Mouse (Mus musculus) liver, postnatal 0 days (tissue): ENCODE data around the gene Mink1. TPM values are rescaled to one million over a fixed set of nuclear protein-coding genes. Genes with fewer than 3 reads are reported as not detected.

Experiments used
- ATAC-seq: fragments of 200-750 bp; cut with Nextera tagmentation; 2 replicates; pipeline ENCODE4 v1.8.0; 2017; ENCODE audit warnings: mild to moderate bottlenecking, moderate library complexity
- DNase-seq: peaks from one replicate; pipeline ENCODE4 v3.0.0-alpha.2; 2016
- H3K27ac ChIP-seq: fragments of 300-500 bp; sonication (generic); 2 replicates; pipeline ENCODE4 v1.5.1; 2014; ENCODE audit warnings: antibody characterized with exemption, moderate library complexity, mild to moderate bottlenecking, low read depth
- H3K27me3 ChIP-seq: fragments of 300-500 bp; sonication (generic); 2 replicates; pipeline ENCODE4 v1.6.1; 2014; ENCODE audit warnings: low read length, control low read depth, mixed read lengths; ENCODE audit not compliant: insufficient read depth
- H3K36me3 ChIP-seq: fragments of 300-500 bp; sonication (generic); replicated peaks from 2 replicates; pipeline ENCODE4 v1.6.1; 2014; ENCODE audit warnings: mild to moderate bottlenecking, control low read depth, low read length, moderate library complexity, mixed read lengths; ENCODE audit not compliant: insufficient read depth
- H3K4me1 ChIP-seq: fragments of 300-500 bp; sonication (generic); 2 replicates; pipeline ENCODE4 v1.6.1; 2014; ENCODE audit warnings: antibody characterized with exemption, mild to moderate bottlenecking, control low read depth; ENCODE audit not compliant: insufficient read depth
- H3K4me2 ChIP-seq: fragments of 300-500 bp; sonication (generic); 2 replicates; pipeline ENCODE4 v1.6.1; 2014; ENCODE audit warnings: low read depth, mild to moderate bottlenecking, low read length, moderate library complexity, mixed read lengths
- H3K4me3 ChIP-seq: fragments of 300-500 bp; sonication (generic); 2 replicates; pipeline ENCODE4 v1.5.1; 2014; ENCODE audit warnings: low read depth, low read length
- H3K9ac ChIP-seq: fragments of 300-500 bp; sonication (generic); replicated peaks from 2 replicates; pipeline ENCODE4 v1.6.1; 2014; ENCODE audit warnings: mild to moderate bottlenecking, moderate library complexity
- H3K9me3 ChIP-seq: fragments of 300-500 bp; sonication (generic); 2 replicates; pipeline ENCODE4 v1.6.1; 2016; ENCODE audit warnings: mild to moderate bottlenecking, control low read depth, low read length, mixed read lengths
- CTCF ChIP-seq: sonication (generic); IDR thresholded peaks from 2 replicates; pipeline ENCODE4 v1.5.1; 2016; ENCODE audit warnings: antibody characterized with exemption, low read depth
- EP300 ChIP-seq: IDR thresholded peaks from 2 replicates; pipeline ENCODE4 v1.6.1; 2016; ENCODE audit warnings: antibody characterized with exemption, low read depth, mild to moderate bottlenecking
- WGBS: fragments of 180-500 bp; shearing (Covaris S2); extraction: QIAGEN DNeasy Blood & Tissue Kit; methylation state at CpG from one replicate; pipeline ENCODE4 v1.1.7; 2014; ENCODE audit not compliant: insufficient replicate concordance; 5-methylcytosine and 5-hydroxymethylcytosine counted together
- polyA plus RNA-seq: library from polyadenylated mRNA; unstranded; fragments of >200 nt; fragmentation: Nextera tagmentation; extraction: Ambion mirVana; gene quantifications from 2 replicates; pipeline ENCODE4 v1.2.1, GENCODE M21; 2015

Gene Mink1
- polyA plus RNA-seq, 1 experiment from 2014 or later, result 3.9 TPM

DNA sequence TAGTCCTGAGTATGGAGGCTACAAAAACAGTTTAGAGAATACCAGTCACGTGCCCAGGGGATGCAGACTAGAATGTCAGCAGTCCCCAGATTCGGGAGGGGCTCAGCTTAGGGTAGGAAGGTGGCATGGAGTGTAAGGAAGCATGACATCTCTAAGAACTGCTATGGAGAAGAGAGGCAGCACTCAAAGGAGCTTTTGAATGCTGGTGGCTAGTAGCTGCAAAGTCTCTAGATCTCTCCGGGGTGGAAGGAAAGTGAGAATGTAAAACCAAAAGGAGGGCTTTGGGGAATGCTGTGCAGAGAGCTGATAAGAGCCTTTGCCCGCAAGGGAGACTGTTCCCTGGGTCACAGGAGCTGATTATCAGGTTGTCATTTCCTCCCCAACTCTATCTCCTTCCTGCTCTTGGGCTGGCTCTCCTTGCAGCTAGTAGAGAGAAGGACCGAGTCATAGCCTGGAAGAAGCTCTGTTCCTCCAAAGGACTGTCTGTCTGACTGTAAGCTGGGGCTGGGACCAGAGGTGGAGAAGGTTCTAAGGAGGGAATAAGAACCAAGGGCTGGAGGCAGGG lies 76.1 kb downstream of the Mink1 start, which contains the start of gene Gp1ba:
TSS of gene Gp1ba (plus strand) at position 409 of the 565 bp plus-strand sequence.
- no peak within 1 kb of the TSS for H3K4me3 ChIP-seq
- H3K27me3 ChIP-seq, result no peaks in the 10 kb centered on the region
- DNase-seq (no peak), ATAC-seq (peak; percentile 76)
- H3K9ac ChIP-seq, result peak within 1 kb of the TSS; percentile 8
- H3K4me2 ChIP-seq, result peak within 1 kb of the TSS; percentile 55
- H3K9me3 ChIP-seq, result no peaks in the 10 kb centered on the region
- peak within 1 kb of the TSS; percentile 80 for H3K27ac ChIP-seq
- TF ChIP-seq CTCF, result no peak
- TF ChIP-seq EP300, result peak; percentile 76
- WGBS, result 8% methylated on average over 5 of the region's 5 CpGs
- peaks cover 3% of the 10 kb centered on the region; the same call in 1 of the 2 replicates for H3K36me3 ChIP-seq
- H3K4me1 ChIP-seq, result peaks cover 23% of the 10 kb centered on the region

DNA sequence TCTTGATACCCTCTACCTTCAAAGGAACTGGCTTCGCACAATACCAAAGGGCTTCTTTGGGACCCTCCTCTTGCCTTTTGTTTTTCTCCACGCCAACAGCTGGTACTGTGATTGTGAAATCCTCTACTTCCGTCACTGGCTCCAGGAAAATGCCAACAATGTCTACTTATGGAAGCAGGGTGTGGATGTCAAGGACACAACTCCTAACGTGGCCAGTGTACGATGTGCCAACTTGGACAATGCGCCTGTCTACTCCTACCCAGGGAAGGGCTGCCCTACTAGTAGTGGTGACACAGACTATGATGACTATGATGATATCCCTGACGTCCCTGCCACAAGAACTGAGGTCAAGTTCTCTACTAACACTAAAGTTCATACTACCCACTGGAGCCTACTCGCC lies 77.3 kb downstream of the Mink1 start:
- ATAC-seq (no peak), DNase-seq (no peak)
- 74% methylated on average over 8 of the region's 8 CpGs for WGBS
- H3K4me2 ChIP-seq, result no peak overlapping the region; the same call in 1 of the 2 replicates
- H3K9me3 ChIP-seq, result no peaks in the 10 kb centered on the region
- H3K27ac ChIP-seq, result no peak overlapping the region
- TF ChIP-seq CTCF (no peak), EP300 (no peak)
- H3K4me1 ChIP-seq, result peaks cover 23% of the 10 kb centered on the region
- H3K4me3 ChIP-seq, result no peak overlapping the region
- H3K36me3 ChIP-seq, result peaks cover 12% of the 10 kb centered on the region
- no peaks in the 10 kb centered on the region for H3K27me3 ChIP-seq
- no peak overlapping the region for H3K9ac ChIP-seq

DNA sequence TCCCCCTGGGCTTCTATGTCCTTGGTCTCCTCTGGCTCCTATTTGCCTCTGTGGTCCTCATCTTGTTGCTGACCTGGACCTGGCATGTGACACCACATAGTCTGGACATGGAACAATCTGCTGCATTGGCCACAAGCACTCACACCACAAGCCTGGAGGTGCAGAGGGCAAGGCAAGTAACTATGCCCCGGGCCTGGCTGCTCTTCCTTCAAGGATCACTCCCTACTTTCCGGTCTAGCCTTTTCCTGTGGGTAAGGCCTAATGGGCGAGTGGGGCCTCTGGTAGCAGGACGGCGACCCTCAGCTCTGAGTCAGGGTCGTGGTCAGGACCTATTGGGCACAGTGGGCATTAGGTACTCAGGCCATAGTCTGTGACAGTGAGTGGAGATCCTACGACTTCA lies 78.6 kb downstream of the Mink1 start:
- Histone ChIP-seq H3K9ac (no peak overlapping the region), H3K4me1 (peaks cover 32% of the 10 kb centered on the region), H3K4me3 (no peak overlapping the region), H3K4me2 (no peak overlapping the region), H3K27ac (no peak overlapping the region), H3K27me3 (no peaks in the 10 kb centered on the region), H3K36me3 (peaks cover 17% of the 10 kb centered on the region), H3K9me3 (no peaks in the 10 kb centered on the region)
- ATAC-seq (no peak), DNase-seq (no peak)
- no peak for TF ChIP-seq CTCF
- TF ChIP-seq EP300, result no peak
- WGBS, result 68% methylated on average over 7 of the region's 7 CpGs

DNA sequence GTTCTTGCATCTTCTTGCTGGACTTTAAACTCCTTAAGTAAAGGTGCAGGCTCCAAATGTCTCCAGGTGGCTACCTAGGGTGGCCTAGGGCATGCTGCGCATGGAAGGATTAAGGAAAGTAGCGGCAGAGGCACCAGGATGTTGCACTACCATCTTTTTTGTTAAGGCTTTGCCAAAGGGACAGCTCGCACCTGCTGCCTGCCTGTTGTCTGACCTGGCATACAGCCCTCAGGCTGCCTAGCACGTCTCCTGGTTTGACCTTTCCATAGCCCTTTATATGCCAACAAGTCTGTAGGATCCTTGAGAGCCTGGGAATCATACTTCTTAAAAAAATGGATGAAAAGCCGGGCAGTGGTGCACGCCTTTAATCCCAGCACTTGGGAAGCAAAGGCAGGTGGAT lies 80.4 kb downstream of the Mink1 start:
- no peak for DNase-seq
- WGBS, result 86% methylated on average over 6 of the region's 6 CpGs
- Histone ChIP-seq H3K36me3 (peaks cover 17% of the 10 kb centered on the region), H3K4me1 (peaks cover 35% of the 10 kb centered on the region), H3K27me3 (no peaks in the 10 kb centered on the region), H3K4me2 (no peak overlapping the region), H3K27ac (no peak overlapping the region), H3K9me3 (no peaks in the 10 kb centered on the region), H3K4me3 (no peak overlapping the region), H3K9ac (no peak overlapping the region)
- ATAC-seq, result no peak
- TF ChIP-seq CTCF (no peak), EP300 (no peak)

DNA sequence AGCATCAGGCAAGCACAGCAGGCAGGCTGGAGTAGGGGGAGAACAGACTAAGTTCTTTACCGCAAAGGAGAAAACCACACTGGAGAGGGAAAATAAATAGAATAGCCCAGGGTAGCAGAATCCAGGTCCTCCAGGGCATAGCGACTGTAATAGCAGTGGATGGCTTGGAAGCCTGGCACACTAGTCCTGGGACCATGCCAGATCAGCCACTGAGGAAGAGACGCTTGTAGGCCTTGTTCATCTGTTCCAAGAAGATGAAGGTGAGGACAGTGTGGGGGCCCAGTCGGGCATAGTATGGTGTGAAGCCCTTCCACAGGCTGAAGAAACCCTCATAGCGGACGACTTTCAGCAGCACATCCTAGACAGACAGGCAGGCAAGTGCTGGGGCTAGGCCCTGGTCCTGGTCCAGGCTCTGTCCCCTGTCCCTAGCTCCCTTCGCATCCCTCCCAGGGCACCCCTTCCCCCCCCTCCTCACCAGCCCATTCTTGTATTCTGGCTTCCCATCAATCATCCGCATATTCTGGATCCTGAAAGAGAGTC lies 82.0 kb downstream of the Mink1 start:
- H3K4me2 ChIP-seq, result no peak overlapping the region
- H3K9ac ChIP-seq, result no peak overlapping the region
- TF ChIP-seq EP300, result no peak
- H3K9me3 ChIP-seq, result no peaks in the 10 kb centered on the region
- peaks cover 34% of the 10 kb centered on the region for H3K4me1 ChIP-seq
- WGBS, result 89% methylated on average over 8 of the region's 8 CpGs
- ATAC-seq (no peak), DNase-seq (no peak)
- peaks cover 24% of the 10 kb centered on the region for H3K36me3 ChIP-seq
- no peak overlapping the region for H3K27ac ChIP-seq
- H3K27me3 ChIP-seq, result no peaks in the 10 kb centered on the region
- H3K4me3 ChIP-seq, result no peak overlapping the region

DNA sequence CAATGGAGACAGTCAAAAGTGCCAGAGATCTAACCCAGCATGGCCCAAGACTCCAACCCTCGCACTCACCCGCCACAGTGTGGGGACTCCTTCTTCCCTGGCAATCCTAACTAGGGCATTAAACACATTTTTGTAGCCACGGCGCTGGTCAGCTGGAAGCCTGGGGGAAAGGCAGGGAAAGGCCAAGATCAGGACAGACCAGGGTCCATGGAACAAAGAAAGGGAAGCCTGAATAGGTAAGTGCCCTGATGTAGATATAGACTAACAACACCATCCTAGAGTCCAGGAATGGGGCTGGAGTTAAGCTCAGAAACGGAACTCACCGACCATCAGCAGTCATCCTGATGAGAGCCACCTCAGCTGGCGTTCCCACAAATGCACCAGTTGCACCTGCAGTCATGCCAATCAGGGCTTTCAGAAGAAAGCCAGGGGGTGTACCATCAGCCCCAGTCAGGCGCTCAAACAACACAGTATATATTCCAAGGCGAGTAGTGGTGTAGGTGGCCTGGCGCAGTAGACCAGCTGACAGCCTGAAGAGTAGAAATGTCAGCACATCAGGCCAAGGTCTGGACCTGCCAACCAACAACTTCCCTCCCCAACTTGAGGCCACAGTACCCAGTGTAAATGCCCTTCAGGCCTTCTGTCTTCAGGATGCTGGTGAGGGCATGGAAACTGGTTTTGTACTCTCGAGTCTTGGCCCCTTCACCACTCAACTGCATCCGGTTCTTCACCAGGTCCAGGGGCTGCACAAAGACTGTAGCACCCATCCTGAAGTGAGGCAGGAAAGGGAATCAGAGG lies 83.0 kb downstream of the Mink1 start:
- WGBS, result 81% methylated on average over 12 of the region's 12 CpGs
- peak overlapping the region; percentile 96 for H3K4me2 ChIP-seq
- no peak for TF ChIP-seq CTCF
- no peak for TF ChIP-seq EP300
- peaks cover 38% of the 10 kb centered on the region for H3K4me1 ChIP-seq
- no peak for ATAC-seq
- peaks cover 35% of the 10 kb centered on the region for H3K36me3 ChIP-seq
- peak overlapping the region; percentile 86 for H3K9ac ChIP-seq
- peak overlapping the region; percentile 74 for H3K4me3 ChIP-seq
- no peaks in the 10 kb centered on the region for H3K27me3 ChIP-seq
- no peaks in the 10 kb centered on the region for H3K9me3 ChIP-seq
- no peak for DNase-seq
- peak overlapping the region; percentile 93 for H3K27ac ChIP-seq
